Mouse (Mus musculus): ENCODE measurements at regions not wholly inside any gene's neighbourhood (a gene's known extent, or its start where the extent isn't known, plus 50 kb on each side); places are given as distances from the start of the nearest gene placed in this dataset.

DNA sequence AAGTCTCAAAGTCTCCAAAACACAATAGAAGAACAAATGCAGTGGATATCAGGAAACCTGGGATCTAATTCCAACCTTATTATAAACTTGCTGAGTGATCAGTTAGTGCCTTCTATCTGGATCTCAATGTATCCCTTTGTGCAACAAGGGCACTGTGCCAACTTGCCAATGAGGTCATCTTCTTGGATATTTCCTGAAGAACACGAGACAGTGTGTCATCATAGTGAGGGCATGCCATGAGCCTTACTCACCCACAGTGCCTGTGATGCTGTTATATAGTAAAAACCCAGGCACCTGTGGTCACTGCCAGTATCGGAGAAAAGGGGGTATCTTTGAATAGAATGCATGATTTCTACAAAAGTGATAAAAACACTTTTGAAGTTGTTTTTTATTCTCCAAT, 60.2 kb upstream of the Cd34 start:
- peak; percentile 11 for DNase-seq

DNA sequence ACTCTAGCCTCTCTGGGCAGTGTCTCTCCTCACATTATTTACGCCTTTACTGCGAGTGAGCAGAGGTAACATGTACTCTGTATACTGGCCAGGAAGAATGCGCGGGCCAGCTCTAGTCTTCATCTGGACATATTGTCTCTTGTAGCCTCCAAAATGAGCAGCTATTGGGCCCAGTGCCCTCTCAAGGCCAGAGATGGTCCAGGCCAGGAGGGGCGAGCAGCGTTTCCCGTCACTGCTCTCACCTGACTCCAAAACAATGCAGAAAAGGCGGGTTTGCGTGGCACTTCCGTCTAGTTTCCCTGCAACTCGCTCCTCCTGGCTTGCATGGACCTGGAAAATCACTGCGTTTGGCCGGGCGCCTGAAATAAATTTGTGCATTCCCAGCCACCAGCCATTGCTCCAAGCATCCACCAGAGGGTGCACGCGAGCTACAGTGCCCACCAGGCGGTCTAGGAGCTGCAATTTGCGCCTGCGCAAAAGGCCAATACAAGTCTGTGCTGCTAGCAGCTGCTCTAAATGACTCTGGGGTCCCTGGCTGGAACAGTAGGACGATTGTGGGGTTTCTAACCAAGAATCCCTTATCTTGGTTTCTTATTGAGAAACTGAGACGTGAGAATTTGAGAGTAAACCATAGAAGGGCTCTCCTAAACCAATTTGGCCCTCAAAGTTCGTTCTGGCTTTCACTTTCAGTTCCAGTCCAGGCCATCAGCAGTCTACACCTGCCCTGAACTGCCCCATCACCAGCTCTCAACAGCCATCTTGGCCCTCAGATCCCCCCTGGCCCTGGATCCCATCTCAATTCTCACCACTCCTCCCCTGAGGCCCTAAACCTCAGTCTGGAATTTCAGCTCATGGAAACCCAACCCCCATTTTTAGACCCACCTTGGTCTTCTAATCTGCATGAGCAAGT, 59.0 kb upstream of the Cd34 start:
- DNase-seq: peak; percentile 92

DNA sequence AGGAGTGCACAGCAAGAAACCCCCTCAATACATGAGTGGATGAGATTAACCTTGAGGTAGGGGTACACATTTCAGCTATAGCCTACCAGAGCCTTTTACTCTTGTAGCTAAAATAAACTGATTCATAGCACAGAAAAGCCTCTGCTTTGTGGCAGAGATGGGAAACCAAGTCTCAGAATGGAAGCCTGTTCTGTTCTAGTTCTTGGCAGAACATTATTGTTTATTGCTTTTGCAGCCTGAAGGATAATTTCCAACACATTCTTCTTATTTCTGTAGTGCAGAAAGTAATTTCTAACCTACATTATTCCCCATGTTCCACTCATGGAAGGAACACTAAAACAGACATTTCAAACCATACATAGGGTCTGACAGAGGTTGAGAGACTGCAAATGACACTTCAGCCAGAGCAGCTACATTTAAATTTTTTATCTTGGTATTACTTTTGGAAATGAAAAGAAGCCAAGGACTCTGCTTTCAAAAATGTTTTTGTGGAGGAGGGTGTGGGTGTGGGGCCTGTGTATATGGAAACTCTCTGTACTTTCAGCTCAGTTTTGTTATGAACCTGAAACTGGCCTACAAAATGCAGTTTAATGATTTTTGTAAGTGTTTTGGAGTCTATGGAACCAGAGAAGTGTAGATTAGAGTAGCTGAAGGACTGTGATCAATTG, 56.9 kb upstream of the Cd34 start:
- peak; percentile 14 for DNase-seq

DNA sequence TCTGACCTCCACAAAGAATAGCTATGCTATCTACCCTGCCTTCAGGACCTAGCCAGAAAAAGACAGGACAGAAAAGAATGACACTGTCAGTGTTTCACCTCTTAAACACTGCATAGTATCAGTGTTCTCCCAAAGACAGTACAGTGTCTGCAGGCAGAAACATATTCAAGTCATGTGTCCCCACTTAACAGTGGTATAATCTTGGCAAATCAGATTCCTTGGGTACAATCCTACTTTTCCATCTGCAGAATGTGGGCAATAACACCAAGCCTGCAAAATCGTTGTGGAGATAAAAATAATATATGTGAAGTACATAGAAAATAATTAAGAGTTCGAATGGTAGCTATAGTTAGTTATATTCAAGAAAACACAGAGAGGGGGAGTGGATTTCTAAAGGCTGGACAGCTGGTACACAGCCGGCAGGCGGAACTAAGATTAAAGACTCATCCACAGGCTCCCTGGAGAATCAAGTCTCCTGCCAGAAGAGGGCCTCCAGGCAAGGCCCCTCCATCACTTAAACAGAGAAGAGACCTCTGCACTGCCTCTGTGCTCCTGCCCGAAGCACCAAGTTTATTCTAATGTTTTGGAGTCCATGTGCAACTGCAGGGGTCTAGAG, 53.4 kb upstream of the Cd34 start:
- peak; percentile 79 for DNase-seq

DNA sequence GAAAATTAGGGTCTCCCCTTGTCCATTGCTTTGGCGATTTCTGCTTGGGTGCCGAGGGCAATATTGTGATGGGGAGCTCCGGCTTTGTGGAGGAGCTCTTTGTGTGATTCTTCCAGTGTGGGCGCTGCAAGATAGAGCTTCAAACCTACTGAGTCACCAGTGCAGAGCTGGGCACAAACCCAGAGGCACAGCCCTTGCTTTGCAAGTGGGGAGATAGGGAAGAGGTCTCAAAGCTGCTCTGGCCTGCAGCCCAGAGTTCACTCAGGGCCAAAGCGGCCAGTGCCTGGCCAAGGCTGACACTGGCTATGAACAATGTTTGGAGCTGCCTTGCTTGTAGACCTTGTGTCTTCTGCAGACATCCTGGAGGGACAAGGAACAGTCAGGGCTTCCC, 52.9 kb upstream of the Cd34 start:
- DNase-seq: peak; percentile 88

Data from layer of hippocampus, adult 9-11 months (tissue).